Mouse (Mus musculus): Measurements from ENCODE around the gene Sdk1. TPM values are rescaled to one million over a fixed set of nuclear protein-coding genes. Genes with fewer than 3 reads are reported as not detected.

Gene Sdk1
- polyA plus RNA-seq, 1 experiment from 2014 or later = 1.1 TPM

GRCm38 (mm10) chr5:141463417-141463816 lies 222.1 kb downstream of the Sdk1 start:
- no peak for ATAC-seq (ENCODE audit: low FRiP score, low TSS enrichment)
- no peak overlapping the region for H3K4me3 ChIP-seq (ENCODE audit: low read depth, low read length)
- H3K27me3 ChIP-seq (ENCODE audit: control insufficient read depth, insufficient read depth, low read length) = no peaks in the 10 kb centered on the region
- no peaks in the 10 kb centered on the region for H3K9me3 ChIP-seq (ENCODE audit: control insufficient read depth, low read length)
- TF ChIP-seq EP300 (optimal IDR thresholded peaks at IDR 0.05) = no peak
- TF ChIP-seq CTCF (IDR thresholded peaks at IDR 0.05; ENCODE audit: low read depth) = peak; percentile 43; the same call in 1 of the 2 replicates
- no peak for DNase-seq (ENCODE audit: low spot score)
- no peak overlapping the region for H3K4me2 ChIP-seq (replicated peaks; ENCODE audit: low read depth)
- no peaks in the 10 kb centered on the region; the same call in 1 of the 2 replicates for H3K4me1 ChIP-seq (replicated peaks; ENCODE audit: control insufficient read depth, insufficient read depth)
- H3K27ac ChIP-seq (replicated peaks) = no peak overlapping the region
- WGBS = 75% methylated on average over 2 of the region's 2 CpGs
- H3K36me3 ChIP-seq (ENCODE audit: control insufficient read depth, insufficient read depth, low read length) = no peaks in the 10 kb centered on the region
- H3K9ac ChIP-seq (ENCODE audit: low read length) = no peak overlapping the region

GRCm38 (mm10) chr5:141468821-141469220 lies 227.5 kb downstream of the Sdk1 start:
- ATAC-seq (ENCODE audit: low FRiP score, low TSS enrichment) (no peak), DNase-seq (ENCODE audit: low spot score) (no peak)
- Histone ChIP-seq H3K9ac (ENCODE audit: low read length) (no peak overlapping the region), H3K4me3 (ENCODE audit: low read depth, low read length) (no peak overlapping the region), H3K9me3 (ENCODE audit: control insufficient read depth, low read length) (no peaks in the 10 kb centered on the region), H3K27me3 (ENCODE audit: control insufficient read depth, insufficient read depth, low read length) (no peaks in the 10 kb centered on the region), H3K36me3 (ENCODE audit: control insufficient read depth, insufficient read depth, low read length) (no peaks in the 10 kb centered on the region), H3K4me2 (replicated peaks; ENCODE audit: low read depth) (no peak overlapping the region), H3K27ac (replicated peaks) (no peak overlapping the region), H3K4me1 (replicated peaks; ENCODE audit: control insufficient read depth, insufficient read depth) (no peaks in the 10 kb centered on the region)
- WGBS = 40% methylated on average over 5 of the region's 5 CpGs
- no peak for TF ChIP-seq EP300 (optimal IDR thresholded peaks at IDR 0.05)
- no peak for TF ChIP-seq CTCF (IDR thresholded peaks at IDR 0.05; ENCODE audit: low read depth)

GRCm38 (mm10) chr5:141505281-141505680 lies 264.0 kb downstream of the Sdk1 start:
- no peaks in the 10 kb centered on the region for H3K4me1 ChIP-seq (replicated peaks; ENCODE audit: control insufficient read depth, insufficient read depth)
- H3K36me3 ChIP-seq (ENCODE audit: control insufficient read depth, insufficient read depth, low read length) = no peaks in the 10 kb centered on the region
- no peak overlapping the region for H3K9ac ChIP-seq (ENCODE audit: low read length)
- H3K9me3 ChIP-seq (ENCODE audit: control insufficient read depth, low read length) = no peaks in the 10 kb centered on the region
- H3K4me2 ChIP-seq (replicated peaks; ENCODE audit: low read depth) = no peak overlapping the region
- WGBS = 58% methylated on average over 6 of the region's 6 CpGs
- H3K4me3 ChIP-seq (ENCODE audit: low read depth, low read length) = no peak overlapping the region
- DNase-seq (ENCODE audit: low spot score) (no peak), ATAC-seq (ENCODE audit: low FRiP score, low TSS enrichment) (no peak)
- H3K27me3 ChIP-seq (ENCODE audit: control insufficient read depth, insufficient read depth, low read length) = no peaks in the 10 kb centered on the region
- H3K27ac ChIP-seq (replicated peaks) = no peak overlapping the region
- TF ChIP-seq CTCF (IDR thresholded peaks at IDR 0.05; ENCODE audit: low read depth) (no peak), EP300 (optimal IDR thresholded peaks at IDR 0.05) (no peak)

GRCm38 (mm10) chr5:141506344-141506743 lies 265.1 kb downstream of the Sdk1 start:
- Histone ChIP-seq H3K27me3 (ENCODE audit: control insufficient read depth, insufficient read depth, low read length) (no peaks in the 10 kb centered on the region), H3K4me3 (ENCODE audit: low read depth, low read length) (no peak overlapping the region), H3K4me1 (replicated peaks; ENCODE audit: control insufficient read depth, insufficient read depth) (no peaks in the 10 kb centered on the region), H3K36me3 (ENCODE audit: control insufficient read depth, insufficient read depth, low read length) (no peaks in the 10 kb centered on the region), H3K4me2 (replicated peaks; ENCODE audit: low read depth) (no peak overlapping the region), H3K9ac (ENCODE audit: low read length) (no peak overlapping the region), H3K27ac (replicated peaks) (no peak overlapping the region), H3K9me3 (ENCODE audit: control insufficient read depth, low read length) (no peaks in the 10 kb centered on the region)
- ATAC-seq (ENCODE audit: low FRiP score, low TSS enrichment) = no peak
- WGBS = 74% methylated on average over 3 of the region's 3 CpGs
- DNase-seq (ENCODE audit: low spot score) = no peak
- no peak for TF ChIP-seq EP300 (optimal IDR thresholded peaks at IDR 0.05)
- TF ChIP-seq CTCF (IDR thresholded peaks at IDR 0.05; ENCODE audit: low read depth) = no peak

GRCm38 (mm10) chr5:141524801-141525715 lies 283.8 kb downstream of the Sdk1 start:
- Histone ChIP-seq H3K4me1 (replicated peaks; ENCODE audit: control insufficient read depth, insufficient read depth) (no peaks in the 10 kb centered on the region; the same call in 1 of the 2 replicates), H3K27ac (replicated peaks) (no peak overlapping the region), H3K9me3 (ENCODE audit: control insufficient read depth, low read length) (no peaks in the 10 kb centered on the region), H3K9ac (ENCODE audit: low read length) (no peak overlapping the region), H3K27me3 (ENCODE audit: control insufficient read depth, insufficient read depth, low read length) (no peaks in the 10 kb centered on the region), H3K36me3 (ENCODE audit: control insufficient read depth, insufficient read depth, low read length) (no peaks in the 10 kb centered on the region), H3K4me3 (ENCODE audit: low read depth, low read length) (no peak overlapping the region), H3K4me2 (replicated peaks; ENCODE audit: low read depth) (no peak overlapping the region; the same call in 1 of the 2 replicates)
- WGBS = 19% methylated on average over 13 of the region's 13 CpGs
- no peak for DNase-seq (ENCODE audit: low spot score)
- TF ChIP-seq EP300 (optimal IDR thresholded peaks at IDR 0.05) (no peak), CTCF (IDR thresholded peaks at IDR 0.05; ENCODE audit: low read depth) (no peak)
- no peak for ATAC-seq (ENCODE audit: low FRiP score, low TSS enrichment)

- H3K4me3 ChIP-seq (ENCODE audit: low read depth, low read length) = no peak overlapping the region
- no peak overlapping the region for H3K9ac ChIP-seq (ENCODE audit: low read length)
- no peaks in the 10 kb centered on the region for H3K36me3 ChIP-seq (ENCODE audit: control insufficient read depth, insufficient read depth, low read length)
- H3K4me1 ChIP-seq (replicated peaks; ENCODE audit: control insufficient read depth, insufficient read depth) = no peaks in the 10 kb centered on the region
- no peak for ATAC-seq (ENCODE audit: low FRiP score, low TSS enrichment)
- 62% methylated on average over 5 of the region's 5 CpGs for WGBS
- no peak overlapping the region for H3K4me2 ChIP-seq (replicated peaks; ENCODE audit: low read depth)
- no peaks in the 10 kb centered on the region for H3K9me3 ChIP-seq (ENCODE audit: control insufficient read depth, low read length)
- TF ChIP-seq CTCF (IDR thresholded peaks at IDR 0.05; ENCODE audit: low read depth) (peak; percentile 39), EP300 (optimal IDR thresholded peaks at IDR 0.05) (no peak)
- H3K27ac ChIP-seq (replicated peaks) = no peak overlapping the region
- no peaks in the 10 kb centered on the region for H3K27me3 ChIP-seq (ENCODE audit: control insufficient read depth, insufficient read depth, low read length)
- no peak for DNase-seq (ENCODE audit: low spot score)
Observed at GRCm38 (mm10) chr5:141540193-141540592, 298.9 kb downstream of the Sdk1 start.

All from stomach, postnatal 0 days (tissue).